Mouse (Mus musculus): ENCODE results near the gene Ipo4. TPM values are rescaled to one million over a fixed set of nuclear protein-coding genes. Genes with fewer than 3 reads are reported as not detected.

Gene Ipo4
- polyA plus RNA-seq, 1 experiment from 2014 or later: 79.0 TPM

DNA sequence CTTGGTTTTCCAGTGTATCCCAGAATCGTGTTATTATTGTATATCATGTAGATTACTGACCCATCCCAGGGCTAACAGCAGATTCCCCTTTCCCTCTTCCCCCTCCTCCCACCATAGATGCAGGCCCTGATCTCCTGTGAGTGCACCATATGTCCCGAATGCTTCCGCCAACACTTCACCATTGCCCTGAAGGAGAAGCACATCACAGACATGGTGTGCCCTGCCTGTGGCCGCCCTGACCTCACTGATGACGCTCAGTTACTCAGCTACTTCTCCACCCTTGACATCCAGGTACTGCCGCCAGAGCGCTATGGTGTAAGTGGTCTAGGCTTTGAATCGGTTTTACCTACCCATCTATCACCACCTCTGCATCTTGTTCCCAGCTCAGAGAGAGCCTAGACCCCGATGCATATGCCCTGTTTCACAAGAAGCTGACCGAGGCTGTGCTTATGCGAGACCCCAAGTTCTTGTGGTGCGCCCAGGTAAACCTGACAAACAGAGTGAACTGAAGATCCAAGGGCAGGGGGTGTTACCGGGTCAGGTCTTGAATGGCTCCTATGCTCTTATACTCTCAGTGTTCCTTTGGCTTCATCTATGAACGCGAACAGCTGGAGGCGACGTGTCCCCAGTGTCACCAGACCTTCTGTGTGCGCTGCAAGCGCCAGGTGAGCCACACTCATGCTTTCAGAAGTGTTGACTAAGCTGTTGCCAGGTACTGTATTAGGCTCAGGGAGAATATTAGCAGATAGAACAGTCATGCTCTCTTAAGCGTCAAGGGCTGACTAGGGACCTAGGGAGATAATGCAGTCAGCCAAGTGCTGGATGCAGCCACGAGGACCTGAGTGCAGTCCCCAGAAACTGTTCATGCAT, 37.0 kb downstream of the Ipo4 start:
- Histone ChIP-seq H3K4me2 (replicated peaks) (no peak overlapping the region), H3K4me1 (peaks cover 5% of the 10 kb centered on the region), H3K9ac (no peak overlapping the region), H3K9me3 (replicated peaks) (no peaks in the 10 kb centered on the region), H3K4me3 (no peak overlapping the region), H3K27me3 (no peaks in the 10 kb centered on the region), H3K36me3 (peaks cover 89% of the 10 kb centered on the region), H3K27ac (no peak overlapping the region)
- ATAC-seq (ENCODE audit: low FRiP score): no peak
- WGBS: 94% methylated on average over 21 of the region's 21 CpGs

DNA sequence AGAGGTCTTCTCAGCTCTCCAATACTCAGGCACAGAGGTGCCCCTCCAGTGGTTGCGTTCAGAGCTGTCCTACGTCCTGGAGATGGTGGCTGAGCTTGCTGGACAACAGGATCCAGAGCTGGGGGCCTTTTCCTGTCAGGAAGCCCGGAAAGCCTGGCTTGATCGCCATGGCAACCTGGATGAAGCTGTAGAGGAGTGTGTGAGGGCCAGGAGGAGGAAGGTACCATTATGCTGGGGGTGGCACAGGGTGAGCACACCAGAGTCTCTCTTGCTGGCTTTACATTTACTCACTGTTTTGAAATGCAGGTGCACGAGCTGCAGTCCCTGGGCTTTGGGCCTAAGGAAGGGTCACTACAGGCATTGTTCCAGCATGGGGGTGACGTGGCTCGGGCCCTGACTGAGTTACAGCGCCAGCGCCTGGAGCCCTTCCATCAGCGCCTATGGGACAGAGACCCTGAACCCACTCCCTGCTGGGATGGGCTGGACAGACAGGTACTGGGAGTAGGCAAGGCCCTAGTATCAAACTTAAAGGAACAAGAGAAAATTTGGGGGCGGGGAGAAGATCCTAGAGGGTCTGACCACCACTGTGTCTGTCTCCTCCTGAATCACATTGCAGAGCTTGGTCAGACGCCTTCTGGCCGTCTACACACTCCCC, 39.6 kb downstream of the Ipo4 start:
- H3K27me3 ChIP-seq: no peaks in the 10 kb centered on the region
- no peak overlapping the region for H3K27ac ChIP-seq
- H3K4me1 ChIP-seq: peaks cover 19% of the 10 kb centered on the region
- 77% methylated on average over 13 of the region's 13 CpGs for WGBS
- no peak overlapping the region for H3K9ac ChIP-seq
- H3K4me3 ChIP-seq: no peak overlapping the region
- no peak for ATAC-seq (ENCODE audit: low FRiP score)
- H3K36me3 ChIP-seq: peaks cover 65% of the 10 kb centered on the region
- no peak overlapping the region for H3K4me2 ChIP-seq (replicated peaks)
- H3K9me3 ChIP-seq (replicated peaks): no peaks in the 10 kb centered on the region

DNA sequence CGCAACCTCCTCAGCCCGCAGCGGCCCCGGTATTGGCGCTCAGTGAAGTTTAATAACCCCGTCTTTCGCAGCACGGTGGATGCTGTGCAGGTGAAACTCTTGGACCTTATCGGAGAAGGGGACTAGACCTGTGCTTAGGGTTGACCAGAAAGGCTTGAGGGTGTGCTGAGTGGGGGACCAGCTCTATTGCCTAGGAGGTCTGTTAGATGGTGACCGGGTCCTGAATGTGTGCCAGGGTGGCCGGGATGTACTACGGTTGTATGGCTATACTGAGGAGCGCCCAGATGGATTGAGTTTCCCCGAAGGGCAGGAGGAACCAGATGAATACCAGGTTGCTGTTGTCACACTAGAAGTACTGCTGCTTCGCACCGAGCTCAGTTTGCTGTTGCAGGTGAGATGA, 43.5 kb downstream of the Ipo4 start:
- Histone ChIP-seq H3K9me3 (replicated peaks) (no peaks in the 10 kb centered on the region), H3K36me3 (peaks cover 40% of the 10 kb centered on the region), H3K27ac (peak overlapping the region; percentile 95; the same call in 1 of the 2 replicates), H3K4me1 (peaks cover 27% of the 10 kb centered on the region), H3K9ac (peak overlapping the region; percentile 92), H3K4me2 (replicated peaks) (peak overlapping the region; percentile 98), H3K4me3 (peak overlapping the region; percentile 91), H3K27me3 (no peaks in the 10 kb centered on the region)
- WGBS: 5% methylated on average over 16 of the region's 16 CpGs
- no peak for ATAC-seq (ENCODE audit: low FRiP score)

DNA sequence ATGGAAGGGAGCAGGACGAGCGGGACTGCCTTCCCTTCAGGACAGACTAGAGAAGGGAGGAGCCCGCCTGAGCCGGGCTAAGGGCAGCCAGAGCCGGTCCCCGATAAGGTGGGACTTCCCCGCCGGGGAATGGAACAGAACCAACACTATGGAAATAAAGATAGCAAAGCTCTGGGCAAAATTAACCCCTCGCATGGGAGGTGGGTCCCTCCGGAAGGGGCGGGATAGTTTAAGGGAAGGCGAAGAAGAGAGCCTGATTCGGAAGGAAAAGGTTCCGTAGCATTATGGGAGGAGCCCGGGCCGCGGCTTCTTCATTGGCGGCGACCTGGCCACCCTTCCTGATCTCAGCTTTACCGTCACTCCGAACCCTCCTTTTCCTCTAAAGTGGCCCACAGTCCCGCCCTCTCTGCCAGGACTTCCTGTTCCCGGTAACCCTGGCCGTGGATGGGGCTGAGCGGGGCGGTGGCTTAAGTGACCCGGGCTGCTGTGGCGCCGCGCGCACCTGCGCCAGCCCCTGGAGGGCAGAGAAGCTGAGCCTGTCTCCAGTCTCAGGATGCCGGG, 44.3 kb downstream of the Ipo4 start, which contains the start of gene Rnf31:
Gene Rnf31, plus strand, starts transcription at position 378 of the 561 bp plus-strand sequence.
- peak; percentile 92 for ATAC-seq (ENCODE audit: low FRiP score)
- H3K27ac ChIP-seq: peak within 1 kb of the TSS; percentile 95

DNA sequence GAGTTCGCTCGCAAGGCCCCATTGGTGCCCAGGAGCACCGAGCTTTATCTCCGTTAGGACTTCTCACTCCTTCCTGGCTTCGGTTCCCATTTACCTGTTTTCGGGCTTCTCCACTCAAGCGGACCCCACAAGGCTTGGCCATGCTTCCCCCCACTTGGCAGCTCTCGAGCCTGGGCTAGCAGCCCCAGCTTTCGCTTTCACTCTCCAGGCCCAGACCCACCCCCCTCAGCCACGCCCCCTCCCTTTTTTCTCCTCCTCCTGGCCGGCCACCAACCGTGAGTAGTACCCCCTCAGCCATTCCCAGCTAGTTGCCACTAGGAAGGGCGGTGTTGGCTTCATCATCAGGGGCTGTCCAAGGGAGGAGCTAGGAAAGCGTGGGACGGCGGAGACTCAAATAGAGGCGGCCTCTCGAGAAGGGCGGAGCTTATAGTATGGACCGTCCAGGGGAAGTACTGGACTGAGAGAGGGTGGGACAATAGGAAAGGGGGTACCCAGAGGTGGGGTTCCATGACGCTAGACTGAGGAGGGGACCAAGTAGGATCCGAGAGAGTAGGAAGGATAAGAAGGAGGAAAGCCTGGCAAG, 44.9 kb downstream of the Ipo4 start, which contains the start of gene Psme2:
Gene Psme2, minus strand, starts transcription at position 366 of the 583 bp plus-strand sequence.
- H3K4me2 ChIP-seq (replicated peaks): peak within 1 kb of the TSS; percentile 98
- peak within 1 kb of the TSS; percentile 95 for H3K27ac ChIP-seq
- no peaks in the 10 kb centered on the region for H3K9me3 ChIP-seq (replicated peaks)
- peaks cover 27% of the 10 kb centered on the region for H3K4me1 ChIP-seq
- H3K9ac ChIP-seq: peak within 1 kb of the TSS; percentile 92
- peak within 1 kb of the TSS; percentile 91 for H3K4me3 ChIP-seq
- H3K36me3 ChIP-seq: peaks cover 31% of the 10 kb centered on the region
- H3K27me3 ChIP-seq: no peaks in the 10 kb centered on the region
- peak; percentile 97 for ATAC-seq (ENCODE audit: low FRiP score)
- under 1% methylated on average over 22 of the region's 22 CpGs for WGBS

More for the DNA sequence above, 44.3 kb downstream of the Ipo4 start, which contains the start of gene Rnf31:
- under 1% methylated on average over 33 of the region's 33 CpGs for WGBS
- Histone ChIP-seq H3K9me3 (replicated peaks) (no peaks in the 10 kb centered on the region), H3K4me2 (replicated peaks) (peak within 1 kb of the TSS; percentile 98), H3K9ac (peak within 1 kb of the TSS; percentile 92), H3K4me3 (peak within 1 kb of the TSS; percentile 91), H3K4me1 (peaks cover 27% of the 10 kb centered on the region), H3K27me3 (no peaks in the 10 kb centered on the region), H3K36me3 (peaks cover 36% of the 10 kb centered on the region)

DNA sequence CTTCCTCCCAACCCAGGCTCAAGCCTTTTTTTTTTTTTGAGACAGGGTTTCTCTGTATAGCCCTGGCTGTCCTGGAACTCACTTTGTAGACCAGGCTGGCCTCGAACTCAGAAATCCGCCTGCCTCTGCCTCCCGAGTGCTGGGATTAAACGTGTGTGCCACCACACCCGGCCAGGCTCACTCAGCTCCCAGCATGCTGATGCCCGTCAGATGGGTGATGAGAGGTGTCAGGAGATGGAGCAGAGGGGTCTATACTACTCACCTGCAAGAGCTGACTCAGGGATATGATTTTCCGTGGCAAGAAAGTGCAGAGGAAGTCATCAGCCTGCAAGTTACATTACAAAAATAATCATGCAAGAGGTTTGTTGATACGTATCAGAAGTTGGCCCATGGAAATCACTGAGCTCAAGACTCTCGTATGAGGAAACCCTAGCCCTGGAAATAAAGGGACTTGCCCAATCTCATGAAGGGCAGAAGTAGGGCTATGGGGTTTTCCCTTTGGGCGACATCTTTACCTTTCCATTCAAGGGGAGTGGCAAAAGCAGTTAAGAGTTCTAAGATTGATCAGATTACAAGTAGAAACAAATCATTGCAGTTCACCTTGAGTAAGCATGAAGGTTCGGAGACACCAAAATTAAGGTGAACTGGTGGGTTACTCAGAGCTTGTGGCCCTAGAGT, 45.8 kb downstream of the Ipo4 start:
- no peaks in the 10 kb centered on the region for H3K9me3 ChIP-seq (replicated peaks)
- no peak overlapping the region for H3K27ac ChIP-seq
- H3K9ac ChIP-seq: peak overlapping the region; percentile 92
- no peak for ATAC-seq (ENCODE audit: low FRiP score)
- peaks cover 29% of the 10 kb centered on the region for H3K4me1 ChIP-seq
- no peaks in the 10 kb centered on the region for H3K27me3 ChIP-seq
- peak overlapping the region; percentile 91 for H3K4me3 ChIP-seq
- H3K4me2 ChIP-seq (replicated peaks): peak overlapping the region; percentile 98
- 90% methylated on average over 11 of the region's 11 CpGs for WGBS
- peaks cover 21% of the 10 kb centered on the region for H3K36me3 ChIP-seq

DNA sequence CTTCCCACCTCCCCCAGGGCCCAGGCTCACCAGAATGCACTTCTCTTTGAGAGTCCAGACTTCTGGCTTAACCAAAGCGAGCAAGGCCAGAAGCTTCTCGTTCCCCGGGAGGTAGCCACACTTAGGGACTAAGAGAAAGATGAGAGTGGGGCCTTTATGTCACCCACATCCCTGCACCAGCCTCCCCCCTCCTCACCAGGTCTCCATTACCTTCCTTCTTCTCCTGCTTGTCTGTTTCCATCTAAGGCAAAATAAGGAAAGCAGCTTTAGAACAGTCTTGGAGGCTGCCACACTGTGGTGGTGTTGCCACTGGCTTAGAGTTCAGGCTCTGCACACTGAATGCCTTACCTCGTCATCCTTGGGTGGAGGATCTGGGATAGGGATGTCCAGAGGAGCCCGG, 46.5 kb downstream of the Ipo4 start:
- Histone ChIP-seq H3K27me3 (peaks cover 3% of the 10 kb centered on the region), H3K27ac (no peak overlapping the region), H3K4me2 (replicated peaks) (no peak overlapping the region), H3K4me1 (peaks cover 35% of the 10 kb centered on the region), H3K9ac (no peak overlapping the region), H3K36me3 (peaks cover 15% of the 10 kb centered on the region), H3K4me3 (no peak overlapping the region), H3K9me3 (replicated peaks) (no peaks in the 10 kb centered on the region)
- 91% methylated on average over 5 of the region's 5 CpGs for WGBS
- ATAC-seq (ENCODE audit: low FRiP score): no peak

DNA sequence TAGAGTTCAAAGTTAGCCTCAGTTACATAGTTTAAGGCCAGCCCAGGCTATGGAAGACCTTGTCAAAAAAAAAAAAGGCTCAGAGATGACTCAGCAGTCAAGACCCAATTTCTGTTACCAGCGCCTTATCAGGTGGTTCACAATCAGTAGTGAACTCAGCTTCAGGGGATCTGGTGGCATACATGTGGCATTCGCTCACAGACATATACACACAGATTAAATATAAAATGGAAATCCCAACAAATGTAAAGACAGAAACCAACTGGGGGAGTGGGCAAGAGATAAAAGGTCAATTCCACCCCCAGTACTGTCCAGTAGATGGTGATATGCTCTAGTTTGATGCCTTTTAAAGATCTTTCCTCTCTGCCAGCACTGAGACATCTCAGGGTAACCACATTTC, 49.6 kb downstream of the Ipo4 start:
- H3K4me1 ChIP-seq: peaks cover 17% of the 10 kb centered on the region
- no peak overlapping the region for H3K27ac ChIP-seq
- ATAC-seq (ENCODE audit: low FRiP score): no peak
- peaks cover 21% of the 10 kb centered on the region for H3K36me3 ChIP-seq
- WGBS: 93% methylated on average over 2 of the region's 2 CpGs
- H3K4me2 ChIP-seq (replicated peaks): no peak overlapping the region
- H3K27me3 ChIP-seq: peaks cover 3% of the 10 kb centered on the region
- no peak overlapping the region for H3K9ac ChIP-seq
- no peak overlapping the region for H3K4me3 ChIP-seq
- H3K9me3 ChIP-seq (replicated peaks): no peaks in the 10 kb centered on the region

DNA sequence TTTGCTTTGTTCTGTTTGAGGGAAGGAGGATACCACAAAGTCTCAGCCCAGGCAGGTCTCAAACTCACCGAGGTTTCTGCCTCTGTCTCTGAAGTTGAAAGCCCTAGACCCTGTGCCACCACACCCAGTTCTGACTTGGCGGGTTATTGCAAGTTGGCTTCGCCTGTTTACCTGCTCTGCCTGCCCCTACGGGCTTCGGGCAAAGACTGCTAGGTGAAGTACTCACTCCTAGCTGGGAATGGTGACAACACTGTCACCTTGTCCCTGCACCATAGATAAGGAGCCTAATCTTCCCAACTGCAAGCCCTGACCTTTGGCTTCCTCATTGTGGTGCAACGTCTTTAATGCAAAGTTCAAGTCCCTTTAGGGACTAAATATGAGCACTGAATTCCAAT, 50.2 kb downstream of the Ipo4 start:
- Histone ChIP-seq H3K4me1 (peaks cover 17% of the 10 kb centered on the region), H3K4me2 (replicated peaks) (peak overlapping the region; percentile 75; the same call in 1 of the 2 replicates), H3K27ac (no peak overlapping the region), H3K4me3 (peak overlapping the region; percentile 43; the same call in 1 of the 2 replicates), H3K9ac (no peak overlapping the region), H3K9me3 (replicated peaks) (no peaks in the 10 kb centered on the region), H3K36me3 (peaks cover 27% of the 10 kb centered on the region), H3K27me3 (peaks cover 3% of the 10 kb centered on the region)
- 58% methylated on average over 6 of the region's 6 CpGs for WGBS
- ATAC-seq (ENCODE audit: low FRiP score): no peak

DNA sequence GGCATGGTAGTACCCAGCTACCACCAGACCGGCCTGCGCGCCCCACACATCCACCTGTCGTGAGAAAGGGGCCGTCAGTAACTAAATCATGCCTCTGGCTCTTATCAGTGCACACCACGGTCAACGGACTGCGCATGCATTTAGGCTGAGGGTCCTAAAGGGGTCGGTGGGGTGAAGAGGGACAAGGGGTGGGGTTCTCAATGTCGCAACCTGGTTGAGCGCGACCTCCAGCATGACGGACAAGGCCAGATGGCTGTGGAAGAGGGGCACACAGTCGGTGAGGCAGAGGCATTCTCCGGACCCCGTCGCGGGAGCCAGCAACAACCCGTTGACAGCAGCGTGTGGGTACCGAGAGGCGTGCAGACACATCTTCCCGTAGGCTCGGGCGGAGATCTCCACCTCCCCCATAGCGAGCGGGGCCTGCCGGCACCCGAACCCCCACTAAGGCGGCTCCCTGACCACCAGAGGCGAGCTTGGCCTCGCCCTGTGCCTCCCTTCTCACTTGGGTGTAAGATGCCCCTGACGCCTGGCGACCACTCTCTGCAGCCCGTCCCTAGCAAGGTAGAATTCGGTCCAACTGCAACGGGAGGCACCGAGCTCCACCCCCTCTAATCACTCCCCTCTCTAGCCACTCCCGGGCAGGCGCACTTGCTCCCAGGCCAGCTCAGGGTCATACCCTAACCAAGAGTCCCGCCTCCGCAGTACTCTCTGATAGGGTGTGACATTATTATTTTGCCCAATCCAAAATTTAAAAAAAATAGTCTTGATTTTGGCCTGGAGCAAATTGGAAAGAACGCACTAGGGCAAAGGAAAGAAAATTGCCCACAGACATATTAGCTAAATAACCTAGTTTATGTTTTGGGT, 50.8 kb downstream of the Ipo4 start, which contains the start of gene Emc9:
Gene Emc9, minus strand, starts transcription at position 601 of the 864 bp plus-strand sequence.
- peak within 1 kb of the TSS; percentile 63 for H3K9ac ChIP-seq
- ATAC-seq (ENCODE audit: low FRiP score): peak; percentile 79
- H3K36me3 ChIP-seq: peaks cover 33% of the 10 kb centered on the region
- peak within 1 kb of the TSS; percentile 75 for H3K4me2 ChIP-seq (replicated peaks)
- no peaks in the 10 kb centered on the region for H3K9me3 ChIP-seq (replicated peaks)
- peaks cover 11% of the 10 kb centered on the region for H3K4me1 ChIP-seq
- 2% methylated on average over 43 of the region's 43 CpGs for WGBS
- H3K27me3 ChIP-seq: peaks cover 3% of the 10 kb centered on the region
- H3K4me3 ChIP-seq: peak within 1 kb of the TSS; percentile 43
- H3K27ac ChIP-seq: no peak within 1 kb of the TSS

DNA sequence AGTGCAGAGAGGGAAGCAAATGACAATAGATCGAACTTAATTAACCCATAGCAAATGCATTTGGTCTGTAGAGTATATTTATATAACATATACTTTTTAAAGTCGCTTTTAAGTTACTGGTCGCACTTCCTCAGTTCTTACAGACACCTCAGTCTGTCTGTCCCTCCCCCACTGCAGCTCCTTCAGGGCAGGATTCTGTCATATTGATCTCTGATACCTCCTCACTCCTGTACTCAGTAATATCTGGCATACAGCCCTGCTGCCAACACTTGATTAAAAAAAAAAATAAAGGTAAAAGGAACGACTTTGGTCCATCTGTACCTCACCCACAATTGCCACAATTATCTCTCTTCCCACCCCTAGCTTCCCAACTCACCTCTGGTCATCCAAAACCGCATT, 51.5 kb downstream of the Ipo4 start:
- H3K27ac ChIP-seq: no peak overlapping the region
- peaks cover 9% of the 10 kb centered on the region; the same call in 1 of the 2 replicates for H3K4me1 ChIP-seq
- WGBS: 38% methylated on average over 5 of the region's 5 CpGs
- H3K27me3 ChIP-seq: peaks cover 3% of the 10 kb centered on the region
- no peak for ATAC-seq (ENCODE audit: low FRiP score)
- H3K36me3 ChIP-seq: peaks cover 35% of the 10 kb centered on the region
- peak overlapping the region; percentile 43 for H3K4me3 ChIP-seq
- H3K4me2 ChIP-seq (replicated peaks): peak overlapping the region; percentile 75
- H3K9ac ChIP-seq: peak overlapping the region; percentile 63; the same call in 1 of the 2 replicates
- no peaks in the 10 kb centered on the region for H3K9me3 ChIP-seq (replicated peaks)

All from hindbrain, embryonic 12.5 days (tissue).